Mouse (Mus musculus) mature B cell (primary cell): Measurements from ENCODE around the gene Pebp1.

Experiments
- in situ Hi-C: fragments of 300-500 bp; cut with MboI; formaldehyde crosslinking; loops from 2 replicates; pipeline ENCODE4 v1.14.3; 2019

Pebp1 gene

DNA sequence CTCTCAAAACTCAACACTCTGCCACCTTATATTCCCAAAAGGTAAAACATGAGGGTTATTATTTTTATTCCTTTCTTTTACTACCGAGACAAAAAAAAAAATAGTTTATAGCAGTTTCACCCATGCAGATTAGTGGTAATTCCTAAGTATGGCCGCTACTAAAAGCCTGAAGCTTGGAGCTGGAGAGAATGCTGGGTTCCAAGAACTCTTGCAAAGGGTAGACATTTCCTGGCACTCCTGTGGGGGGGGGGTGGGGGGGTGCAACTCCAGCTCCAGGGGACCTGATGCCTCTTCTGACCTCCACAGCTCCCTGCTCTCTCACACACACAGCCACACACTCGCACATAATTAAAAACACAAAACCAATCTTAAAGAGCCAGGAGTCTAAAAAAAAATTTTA is 1.1 kb downstream of the Pebp1 start:
- in situ Hi-C loops = loop anchor here (10.0 kb wide), 1 partner anchor 171 kb away; the partner anchor contains the start of gene Suds3

DNA sequence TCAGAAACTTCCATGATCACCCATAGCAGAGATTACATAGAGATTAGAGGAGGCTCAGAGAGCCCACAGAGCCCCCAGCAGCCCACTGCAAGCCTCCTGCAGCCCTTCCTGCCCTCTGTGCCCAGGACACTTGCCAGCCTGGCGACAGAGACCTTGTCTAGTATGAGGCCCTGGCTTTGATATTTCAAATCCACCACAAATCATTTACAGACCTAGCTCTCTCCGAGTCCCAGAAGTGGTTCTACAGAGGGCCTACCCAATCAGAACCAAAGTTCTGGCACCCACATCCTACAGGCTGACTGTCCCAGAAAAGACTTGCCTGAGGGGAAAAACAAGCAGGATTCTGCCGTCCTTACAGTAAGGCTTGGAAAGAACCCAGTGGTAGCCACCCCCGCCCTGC is 2.2 kb downstream of the Pebp1 start:
- in situ Hi-C loops = loop anchor here (10.0 kb wide), 1 partner anchor 170 kb away; the partner anchor contains the start of gene Suds3

- in situ Hi-C loops = loop anchor here (10.0 kb wide), 1 partner anchor 170 kb away; the partner anchor contains the start of gene Suds3
These were observed 2.7 kb downstream of the Pebp1 start for GRCm38 (mm10) chr5:117284682-117285081.

DNA sequence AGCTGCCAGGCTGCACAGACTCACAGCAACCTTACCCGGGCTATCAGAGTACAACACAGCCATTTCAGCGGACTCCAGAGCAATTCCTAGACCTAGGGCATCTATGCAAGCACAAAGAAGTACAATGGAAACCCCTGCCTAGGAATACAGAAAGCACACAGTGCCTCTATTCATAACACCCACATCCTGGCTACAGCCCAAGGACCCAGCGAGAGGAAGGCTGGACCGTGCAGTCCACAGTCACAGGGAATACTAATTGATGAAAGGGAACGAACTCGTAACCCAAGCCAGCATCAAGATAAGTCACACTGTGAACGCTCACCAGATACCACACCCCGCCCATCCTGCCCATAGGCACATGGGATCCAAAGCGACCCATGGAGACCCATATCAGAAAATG is 3.4 kb downstream of the Pebp1 start:
- in situ Hi-C loops = loop anchor here (10.0 kb wide), 1 partner anchor 169 kb away; the partner anchor contains the start of gene Suds3

DNA sequence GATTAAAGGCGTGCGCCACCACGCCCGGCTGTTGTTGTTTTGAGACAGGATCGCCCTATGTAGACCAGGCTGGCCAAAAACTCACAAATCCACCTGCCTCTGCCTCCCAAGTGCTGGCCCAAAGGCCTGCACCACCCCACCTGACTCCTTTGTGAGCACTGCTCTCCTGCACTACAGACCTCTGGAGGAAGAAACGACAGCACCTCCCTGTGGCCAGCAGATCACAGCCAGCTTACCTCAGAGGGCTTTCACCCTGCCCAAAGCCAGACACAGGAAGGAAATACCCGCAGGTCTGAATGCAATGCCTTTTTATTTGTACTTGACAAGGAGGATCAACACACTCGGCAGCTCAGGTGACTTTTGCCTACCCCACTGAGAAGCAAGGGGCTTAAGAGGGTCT is 5.1 kb downstream of the Pebp1 start:
- in situ Hi-C loops = loop anchor here (10.0 kb wide), 1 partner anchor 168 kb away; the partner anchor contains the start of gene Suds3

GRCm38 (mm10) chr5:117281536-117281935 is 5.9 kb downstream of the Pebp1 start:
- in situ Hi-C loops = loop anchor here (10.0 kb wide), 1 partner anchor 167 kb away; the partner anchor contains the start of gene Suds3

- in situ Hi-C loops = loop anchor here (10.0 kb wide), 1 partner anchor 165 kb away; the partner anchor contains the start of gene Suds3
These were observed 7.8 kb downstream of the Pebp1 start for GRCm38 (mm10) chr5:117279669-117280050.

- in situ Hi-C loops = no loop called here
These were observed 8.4 kb downstream of the Pebp1 start for GRCm38 (mm10) chr5:117278809-117279668.

- in situ Hi-C loops = no loop called here
These were observed 9.6 kb downstream of the Pebp1 start for GRCm38 (mm10) chr5:117277784-117278183.

- in situ Hi-C loops = no loop called here
These were observed 12.6 kb downstream of the Pebp1 start for GRCm38 (mm10) chr5:117274817-117275216.

DNA sequence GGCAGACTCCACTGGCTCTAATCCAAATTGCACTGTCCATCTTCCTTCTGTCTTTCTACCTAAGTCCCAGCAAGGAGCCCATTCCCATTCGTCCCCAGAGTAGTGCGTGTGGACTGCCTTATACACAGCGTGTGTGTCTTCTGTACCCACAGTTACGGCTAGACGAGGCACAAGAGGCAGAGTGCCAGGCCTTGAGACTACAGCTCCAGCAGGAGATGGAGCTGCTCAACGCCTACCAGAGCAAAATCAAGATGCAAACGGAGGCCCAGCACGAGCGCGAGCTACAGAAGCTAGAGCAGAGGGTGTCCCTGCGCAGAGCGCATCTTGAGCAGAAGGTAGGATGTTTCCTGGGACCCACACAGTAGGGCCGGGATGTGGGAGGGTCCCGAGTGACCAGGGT is 15.5 kb downstream of the Pebp1 start:
- in situ Hi-C loops = no loop called here

DNA sequence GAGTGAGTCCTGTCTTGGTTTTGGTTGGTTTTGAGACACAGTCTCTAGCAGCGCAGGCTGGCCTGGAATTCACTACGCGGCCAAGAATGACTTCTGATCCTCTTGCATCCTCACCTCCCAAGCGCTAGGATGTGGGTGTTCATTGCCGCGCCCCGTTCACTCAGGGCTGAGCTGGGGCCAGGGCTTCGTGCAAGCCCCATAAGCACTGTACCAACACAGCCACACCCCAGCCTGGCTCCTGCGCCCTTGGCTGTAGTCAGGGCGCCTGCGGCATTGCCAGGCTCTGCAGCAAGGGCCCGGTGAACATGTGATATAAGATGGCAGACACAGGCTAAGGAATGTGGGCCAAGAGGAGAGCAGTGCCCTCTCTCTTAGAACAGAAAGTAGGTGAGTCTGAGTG is 18.0 kb downstream of the Pebp1 start:
- in situ Hi-C loops = no loop called here

- in situ Hi-C loops = no loop called here
These were observed 18.7 kb downstream of the Pebp1 start for GRCm38 (mm10) chr5:117268749-117269148.

- in situ Hi-C loops = no loop called here
These were observed 19.5 kb downstream of the Pebp1 start for GRCm38 (mm10) chr5:117267913-117268312.

DNA sequence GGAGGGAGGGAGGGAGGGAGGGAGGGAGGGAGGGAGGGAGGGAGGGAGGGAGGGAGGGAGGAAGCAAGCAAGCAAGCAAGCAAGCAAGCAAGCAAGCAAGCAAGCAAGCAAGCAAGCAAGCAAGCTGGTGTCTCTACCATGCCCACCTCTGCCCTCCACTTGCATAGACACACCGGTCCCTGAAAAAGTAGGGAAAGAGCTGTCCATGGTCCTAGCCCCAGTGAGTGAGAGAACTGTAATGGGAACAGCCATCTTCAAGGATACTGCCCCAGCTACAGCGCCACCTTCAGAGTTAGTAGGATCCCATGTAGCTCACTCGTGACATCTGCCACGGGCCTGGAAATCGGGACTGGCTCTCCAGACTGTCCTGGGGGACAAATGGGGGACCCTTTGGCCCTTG is 22.7 kb downstream of the Pebp1 start:
- in situ Hi-C loops = no loop called here

GRCm38 (mm10) chr5:117263566-117263965 is 23.9 kb downstream of the Pebp1 start:
- in situ Hi-C loops = no loop called here

DNA sequence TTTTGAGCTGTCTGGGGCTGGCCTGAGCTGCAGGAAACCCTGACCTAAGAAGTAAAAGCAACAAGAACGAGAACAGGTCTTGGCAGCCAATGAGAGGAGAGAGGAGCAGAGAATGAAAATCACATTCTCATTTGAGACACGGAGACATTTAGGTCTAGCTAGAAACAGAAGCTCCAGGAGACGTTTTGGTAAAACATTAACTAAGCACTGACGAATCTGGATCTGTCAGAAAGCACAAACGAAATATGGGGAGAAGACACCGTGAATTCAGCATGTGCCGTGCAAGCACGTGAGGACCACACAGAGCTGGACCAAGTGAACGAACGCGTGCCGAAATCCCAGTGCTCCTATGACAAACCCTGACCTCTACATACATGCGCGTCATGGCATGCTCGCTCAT is 29.1 kb downstream of the Pebp1 start:
- in situ Hi-C loops = no loop called here

DNA sequence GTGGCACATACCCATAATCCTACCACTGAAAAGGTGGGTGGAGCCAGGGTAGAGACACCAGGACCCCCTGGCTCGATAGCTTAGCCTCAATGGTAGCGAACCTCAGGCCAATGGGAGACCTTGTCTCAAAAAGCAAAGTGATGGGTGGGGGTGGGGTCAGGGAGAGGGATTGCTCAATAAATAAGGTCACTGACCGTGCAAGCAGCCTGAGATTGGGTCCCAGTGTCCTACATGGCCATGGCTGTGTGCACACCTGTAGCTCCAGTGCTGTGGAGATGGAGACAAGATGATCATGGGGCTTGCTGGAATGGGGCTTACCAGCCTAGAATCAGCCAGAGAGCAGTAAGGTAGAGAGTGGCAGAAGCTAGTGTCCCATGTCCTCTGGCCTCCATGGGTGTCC is 35.7 kb downstream of the Pebp1 start:
- in situ Hi-C loops = no loop called here

DNA sequence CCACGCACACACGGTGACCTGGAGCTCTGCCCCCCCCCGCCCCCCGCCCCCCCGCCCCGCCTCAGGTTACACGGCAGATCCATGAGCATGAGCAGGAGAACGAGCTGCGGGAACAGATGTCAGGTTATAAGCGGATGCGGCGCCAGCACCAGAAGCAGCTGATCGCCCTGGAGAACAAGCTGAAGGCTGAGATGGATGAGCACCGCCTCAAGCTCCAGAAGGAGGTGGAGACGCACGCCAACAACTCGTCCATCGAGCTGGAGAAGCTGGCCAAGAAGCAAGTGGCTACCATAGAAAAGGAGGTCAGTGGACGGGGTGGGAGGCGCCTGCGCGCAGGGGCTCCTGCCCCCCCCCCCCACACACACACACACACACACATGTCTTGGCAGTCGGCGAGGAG is 36.6 kb downstream of the Pebp1 start:
- in situ Hi-C loops = no loop called here

DNA sequence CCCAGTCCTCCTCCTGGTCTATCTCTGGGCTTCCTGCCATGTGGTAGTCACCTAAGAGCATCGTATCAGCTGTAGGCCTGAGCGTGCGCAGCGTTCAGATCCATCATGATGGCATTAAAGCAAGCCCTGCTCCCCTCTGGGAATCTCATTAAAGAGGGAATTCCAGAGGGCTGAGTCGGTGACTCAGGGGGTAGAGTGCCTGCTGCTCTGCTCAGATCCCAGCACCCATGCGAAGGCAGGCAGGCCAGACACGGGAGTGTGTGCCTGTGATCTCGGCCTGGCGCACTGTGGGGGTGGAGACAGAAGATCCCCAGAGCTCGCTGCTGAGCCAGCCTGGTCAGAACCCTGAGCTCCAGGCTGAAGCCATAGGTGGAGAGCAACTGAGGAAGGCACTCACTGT is 39.1 kb downstream of the Pebp1 start:
- in situ Hi-C loops = no loop called here

DNA sequence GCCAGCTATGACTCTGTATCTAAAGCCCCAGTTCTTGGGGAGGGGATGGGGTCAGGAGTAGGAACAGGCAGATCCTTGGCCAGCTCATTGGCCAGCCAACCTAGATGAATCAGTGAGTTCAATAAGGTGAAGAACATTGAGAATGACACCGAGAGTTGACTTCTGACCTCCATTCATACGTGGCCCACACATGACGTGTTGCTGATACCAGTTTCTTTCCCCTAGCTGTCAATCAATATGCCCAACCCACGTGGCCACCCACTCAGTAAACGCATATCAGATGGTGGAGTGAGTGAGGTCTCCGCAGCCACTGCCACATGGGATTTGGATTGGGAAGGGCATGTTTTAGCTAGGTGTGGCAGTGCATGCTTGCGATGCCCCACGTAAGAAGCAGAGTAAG is 42.3 kb downstream of the Pebp1 start:
- in situ Hi-C loops = no loop called here

- in situ Hi-C loops = no loop called here
These were observed 44.5 kb downstream of the Pebp1 start for GRCm38 (mm10) chr5:117242671-117243478.
